Mouse (Mus musculus) adrenal gland, adult (tissue): ENCODE results near the gene Tbc1d22b.
"Not testable (repeated sequence)": the region's sequence is repeated elsewhere in the genome, so short reads cannot be mapped to it uniquely, and the experiment has no call there.

Source experiments
- DNase-seq, 2 experiments: peaks; one replicate each; pipeline ENCODE4 v3.0.0; 2022 to 2023; ENCODE audit warnings: low spot score in 1 of 2; ENCODE audit not compliant: inconsistent age in 2 of 2

The Tbc1d22b gene

GRCm38 (mm10) chr17:29549543-29550428, at the start of gene Tbc1d22b, which contains the start of gene Gm17657:
Gene Tbc1d22b (plus strand): TSS chr17:29549785.
Gene Gm17657 (minus strand): TSS chr17:29549638.
- DNase-seq, result peak; percentile 96 to 98

- DNase-seq, result no peak
Observed at GRCm38 (mm10) chr17:29500243-29500740, 49.3 kb upstream of the Tbc1d22b start.

GRCm38 (mm10) chr17:29500802-29501469, 48.6 kb upstream of the Tbc1d22b start:
- DNase-seq, result no peak

GRCm38 (mm10) chr17:29502005-29502668, 47.4 kb upstream of the Tbc1d22b start:
- DNase-seq, result no peak

- peak in 1 of 2 experiments; percentile 45 for DNase-seq
Observed at GRCm38 (mm10) chr17:29502669-29503665, 46.6 kb upstream of the Tbc1d22b start.

GRCm38 (mm10) chr17:29503700-29504099, 45.9 kb upstream of the Tbc1d22b start:
- DNase-seq, result no peak

GRCm38 (mm10) chr17:29508927-29509608, 40.5 kb upstream of the Tbc1d22b start:
- DNase-seq, result no peak

- DNase-seq, result no peak
Observed at GRCm38 (mm10) chr17:29510691-29511090, 38.9 kb upstream of the Tbc1d22b start.

GRCm38 (mm10) chr17:29513044-29513730, 36.4 kb upstream of the Tbc1d22b start:
- DNase-seq, result peak; percentile 73 to 88

- DNase-seq, result peak; percentile 81 to 96
Observed at GRCm38 (mm10) chr17:29514435-29514834, 35.1 kb upstream of the Tbc1d22b start.

GRCm38 (mm10) chr17:29518665-29519064, 30.9 kb upstream of the Tbc1d22b start:
- not testable (repeated sequence) for DNase-seq

- no peak for DNase-seq
Observed at GRCm38 (mm10) chr17:29519731-29520130, 29.9 kb upstream of the Tbc1d22b start.

- DNase-seq, result no peak
Observed at GRCm38 (mm10) chr17:29525613-29526012, 24.0 kb upstream of the Tbc1d22b start.

- DNase-seq, result peak in 1 of 2 experiments; percentile 63
Observed at GRCm38 (mm10) chr17:29528568-29529187, 20.9 kb upstream of the Tbc1d22b start.

- no peak for DNase-seq
Observed at GRCm38 (mm10) chr17:29530508-29530907, 19.1 kb upstream of the Tbc1d22b start.

GRCm38 (mm10) chr17:29531278-29531677, 18.3 kb upstream of the Tbc1d22b start:
- no peak for DNase-seq

- DNase-seq, result no peak
Observed at GRCm38 (mm10) chr17:29531757-29532384, 17.7 kb upstream of the Tbc1d22b start.

GRCm38 (mm10) chr17:29533866-29534265, 15.7 kb upstream of the Tbc1d22b start:
- no peak for DNase-seq
